ENCODE assay signal across 8 mouse cellular contexts in genomic region chr14:103099238-103099933, GRCm38 (mm10). TPM values are rescaled to one million over a fixed set of nuclear protein-coding genes. Genes with fewer than 3 reads are reported as not detected.
A peak's percentile ranks its signal among the peaks of the same experiment; 100 is the strongest.
DNase-seq lines count a peak whose midpoint lies in the region; ATAC-seq lines count a peak whose summit lies in the region.

Gene Fbxl3, minus strand, starts transcription at chr14:103099566.

- WGBS in hindbrain, embryonic 16.5 days: under 1% methylated on average over 83 of the region's 88 CpGs
- under 1% methylated on average over 88 of the region's 88 CpGs for WGBS in macrophage (ENCODE audit: missing documents)

- H3K4me1 ChIP-seq in hindbrain, embryonic 16.5 days (ENCODE audit: control insufficient read depth, insufficient read depth, low read depth, low read length): peaks cover 18% of the 10 kb centered on the region

- peaks cover 3% of the 10 kb centered on the region; the same call in 1 of the 2 replicates for H3K36me3 ChIP-seq in hindbrain, embryonic 16.5 days (ENCODE audit: control insufficient read depth, insufficient read depth, low read length)
- H3K36me3 ChIP-seq in macrophage (ENCODE audit: inconsistent target): peaks cover 9% of the 10 kb centered on the region; the same call in 1 of the 2 replicates

- DNase-seq in WW6 (ENCODE audit: low read depth, low spot score): peak; percentile 85
- peak; percentile 57 to 86 for DNase-seq in cerebellum, postnatal 4 days (ENCODE audit: low spot score in 2 of 2)
- DNase-seq in gastrocnemius, adult 18-20 months (ENCODE audit: low spot score): peak; percentile 96
- DNase-seq in left cerebral cortex, adult 18-20 months (ENCODE audit: low spot score in 2 of 2): peak; percentile 77 to 88
- peak; percentile 89 for DNase-seq in right cerebral cortex, adult 18-20 months
- peak; percentile 72 for DNase-seq in urinary bladder, postnatal 10 days (ENCODE audit: low spot score)

- H3K27ac ChIP-seq in hindbrain, embryonic 16.5 days (ENCODE audit: low read depth, low read length): peak within 1 kb of the TSS; percentile 97
- H3K27ac ChIP-seq in macrophage: peak within 1 kb of the TSS; percentile 60

- H3K9me3 ChIP-seq in hindbrain, embryonic 16.5 days (ENCODE audit: control insufficient read depth, low read length): no peaks in the 10 kb centered on the region

- H3K4me2 ChIP-seq in hindbrain, embryonic 16.5 days (ENCODE audit: low read length): peak within 1 kb of the TSS; percentile 81

- H3K9ac ChIP-seq in hindbrain, embryonic 16.5 days (ENCODE audit: low read depth, low read length): peak within 1 kb of the TSS; percentile 88

- peak within 1 kb of the TSS; percentile 79 for H3K4me3 ChIP-seq in hindbrain, embryonic 16.5 days (ENCODE audit: low read length)
- H3K4me3 ChIP-seq in macrophage (ENCODE audit: inconsistent target): peak within 1 kb of the TSS; percentile 80

- peak; percentile 87 for ATAC-seq in hindbrain, embryonic 16.5 days

- H3K27me3 ChIP-seq in hindbrain, embryonic 16.5 days (replicated peaks; ENCODE audit: control insufficient read depth, insufficient read depth, low read length): no peaks in the 10 kb centered on the region

- peaks cover 42% of the 10 kb centered on the region for H3K79me2 ChIP-seq in macrophage (ENCODE audit: inconsistent target)

RNA-seq across cellular contexts. Expression of gene Fbxl3, which starts in this region (rescaled TPM):
- total RNA-seq in gastrocnemius, adult 18-20 months (2021): 10 to 100 TPM; 61.4 to 62.2 TPM
- 18.5 and 21.3 TPM in 2 replicates for polyA plus RNA-seq in hindbrain, embryonic 16.5 days (2015; fragmentation: Nextera tagmentation; extraction: Ambion mirVana)
- total RNA-seq in left cerebral cortex, adult 18-20 months (2021): 10 to 100 TPM; 95.1 to 97.8 TPM
- 100 to 1,000 TPM; 139 to 437 (median 255) TPM for total RNA-seq in macrophage (2018; cell fraction: chromatin; rRNA removed)
- 10 to 100 TPM; 30.9 to 98.7 (median 59.1) TPM for total RNA-seq in macrophage (2018; cell fraction: cytosol; rRNA removed)
- 100 to 1,000 TPM in 25 of 26 experiments, 10 to 100 TPM in 1; 89.1 to 303 (median 191) TPM for total RNA-seq in macrophage (2018; cell fraction: nucleus; rRNA removed)
- polyA plus RNA-seq in macrophage (2018): 27.5 to 57.4 TPM (median 29.6 TPM) in 3 replicates

Comparison
In these comparisons a context has a peak if more than half of its experiments do, and no peak if none do; other contexts are left out.
1. Peak in every context shown above with its lines: DNase-seq, ATAC-seq, H3K4me3 ChIP-seq and H3K27ac ChIP-seq.